Mouse (Mus musculus) spleen, adult 2 months (tissue): ENCODE results near the gene Cdc34. TPM values are rescaled to one million over a fixed set of nuclear protein-coding genes. Genes with fewer than 3 reads are reported as not detected.

Experiments
- DNase-seq, 2 experiments: peaks; one replicate each; pipeline versions ENCODE4 v3.0.0 to v3.0.0-alpha.2; 2012 to 2021; ENCODE audit warnings: low spot score in 2 of 2, low read depth in 1 of 2
- H3K27ac ChIP-seq: fragments of 200-500 bp; 2 replicates; pipeline ENCODE4 v1.5.1; 2012; ENCODE audit warnings: low read length, inconsistent platforms; ENCODE audit not compliant: insufficient read depth
- H3K27me3 ChIP-seq: fragments of 200-500 bp; 2 replicates; pipeline ENCODE4 v1.6.1; 2012; ENCODE audit warnings: mild to moderate bottlenecking, moderate library complexity, low read length, inconsistent platforms; ENCODE audit not compliant: control insufficient read depth, insufficient read depth
- H3K36me3 ChIP-seq: fragments of 200-500 bp; 2 replicates; pipeline ENCODE4 v1.6.1; 2012; ENCODE audit warnings: mild to moderate bottlenecking, low read length, inconsistent platforms; ENCODE audit not compliant: control insufficient read depth, insufficient read depth
- H3K4me1 ChIP-seq: fragments of 200-500 bp; 2 replicates; pipeline ENCODE4 v1.6.1; 2011; ENCODE audit warnings: inconsistent platforms; ENCODE audit not compliant: control insufficient read depth, insufficient read depth, insufficient read length
- H3K4me3 ChIP-seq: fragments of 200-500 bp; 2 replicates; pipeline ENCODE4 v1.5.1; 2011; ENCODE audit warnings: mild to moderate bottlenecking, inconsistent platforms; ENCODE audit not compliant: insufficient read depth, insufficient read length; ENCODE audit errors: extremely low read depth
- CTCF ChIP-seq: fragments of 200-500 bp; IDR thresholded peaks from 2 replicates; pipeline ENCODE4 v1.5.1; 2011; ENCODE audit warnings: mild to moderate bottlenecking, inconsistent platforms; ENCODE audit not compliant: insufficient read depth, insufficient read length, insufficient replicate concordance; ENCODE audit errors: extremely low read depth
- POLR2A ChIP-seq: fragments of 200-500 bp; IDR thresholded peaks from 2 replicates; pipeline ENCODE4 v1.6.1; 2011; ENCODE audit warnings: low read depth, low read length, inconsistent platforms
- WGBS: fragments of 180-500 bp; shearing (Covaris S2); methylation state at CpG from one replicate; pipeline ENCODE4 v1.1.7; 2018; 5-methylcytosine and 5-hydroxymethylcytosine counted together
- polyA plus RNA-seq: library from polyadenylated mRNA; depleted of rRNA; stranded (reverse); fragments of >200 nt; gene quantifications from 2 replicates; pipeline ENCODE4 v1.2.3, GENCODE M21; 2012

The Cdc34 gene
- polyA plus RNA-seq, 1 experiment, result 119 TPM

- TF ChIP-seq CTCF (peak; percentile 77; the same call in 1 of the 2 replicates), POLR2A (no peak)
- Histone ChIP-seq H3K4me1 (no peaks in the 10 kb centered on the region), H3K27me3 (no peaks in the 10 kb centered on the region), H3K36me3 (no peaks in the 10 kb centered on the region), H3K4me3 (no peak overlapping the region), H3K27ac (no peak overlapping the region)
- 24% methylated on average over 7 of the region's 7 CpGs for WGBS
- peak; percentile 30 to 49 for DNase-seq
Observed at GRCm38 (mm10) chr10:79649070-79649751, 32.8 kb upstream of the Cdc34 start.

- H3K27ac ChIP-seq, result no peak overlapping the region
- H3K4me1 ChIP-seq, result no peaks in the 10 kb centered on the region
- DNase-seq, result no peak
- H3K4me3 ChIP-seq, result no peak overlapping the region
- WGBS, result 81% methylated on average over 7 of the region's 7 CpGs
- TF ChIP-seq CTCF (no peak), POLR2A (no peak)
- H3K27me3 ChIP-seq, result no peaks in the 10 kb centered on the region
- H3K36me3 ChIP-seq, result no peaks in the 10 kb centered on the region
Observed at GRCm38 (mm10) chr10:79652789-79653188, 29.2 kb upstream of the Cdc34 start.

- Histone ChIP-seq H3K4me1 (no peaks in the 10 kb centered on the region), H3K27me3 (no peaks in the 10 kb centered on the region), H3K27ac (no peak overlapping the region), H3K36me3 (no peaks in the 10 kb centered on the region), H3K4me3 (no peak overlapping the region)
- DNase-seq, result no peak
- 58% methylated on average over 1 of the region's 1 CpGs for WGBS
- TF ChIP-seq CTCF (no peak), POLR2A (no peak)
Observed at GRCm38 (mm10) chr10:79654946-79655395, 27.0 kb upstream of the Cdc34 start.

GRCm38 (mm10) chr10:79658829-79659228 is 23.2 kb upstream of the Cdc34 start:
- no peak for TF ChIP-seq CTCF
- TF ChIP-seq POLR2A, result no peak
- Histone ChIP-seq H3K27me3 (no peaks in the 10 kb centered on the region), H3K4me1 (no peaks in the 10 kb centered on the region), H3K36me3 (no peaks in the 10 kb centered on the region), H3K27ac (no peak overlapping the region), H3K4me3 (no peak overlapping the region)
- DNase-seq, result no peak
- 37% methylated on average over 4 of the region's 4 CpGs for WGBS

- no peak for DNase-seq
- no peaks in the 10 kb centered on the region for H3K27me3 ChIP-seq
- no peak overlapping the region for H3K4me3 ChIP-seq
- H3K36me3 ChIP-seq, result no peaks in the 10 kb centered on the region
- no peak overlapping the region for H3K27ac ChIP-seq
- 86% methylated on average over 2 of the region's 2 CpGs for WGBS
- no peaks in the 10 kb centered on the region for H3K4me1 ChIP-seq
- no peak for TF ChIP-seq POLR2A
Observed at GRCm38 (mm10) chr10:79660298-79660697, 21.7 kb upstream of the Cdc34 start.

GRCm38 (mm10) chr10:79661861-79662260 is 20.1 kb upstream of the Cdc34 start:
- Histone ChIP-seq H3K27ac (no peak overlapping the region), H3K27me3 (no peaks in the 10 kb centered on the region), H3K4me3 (no peak overlapping the region), H3K36me3 (no peaks in the 10 kb centered on the region), H3K4me1 (no peaks in the 10 kb centered on the region)
- WGBS, result 55% methylated on average over 3 of the region's 3 CpGs
- DNase-seq, result no peak
- TF ChIP-seq CTCF (no peak), POLR2A (no peak)

GRCm38 (mm10) chr10:79664131-79664665 is 17.8 kb upstream of the Cdc34 start, which contains the start of gene Madcam1:
Gene Madcam1, plus strand, starts transcription at chr10:79664559.
- 22% methylated on average over 13 of the region's 13 CpGs for WGBS
- Histone ChIP-seq H3K36me3 (no peaks in the 10 kb centered on the region), H3K27ac (no peak within 1 kb of the TSS), H3K27me3 (no peaks in the 10 kb centered on the region), H3K4me3 (no peak within 1 kb of the TSS), H3K4me1 (no peaks in the 10 kb centered on the region)
- peak in 1 of 2 experiments; percentile 67 for DNase-seq
- no peak for TF ChIP-seq POLR2A
- TF ChIP-seq CTCF, result peak; percentile 89
